Mouse (Mus musculus) hematopoietic multipotent progenitor cell, adult 10-12 weeks (in vitro differentiated cells): Measurements from ENCODE around the gene Ppfibp2. TPM values are rescaled to one million over a fixed set of nuclear protein-coding genes. Genes with fewer than 3 reads are reported as not detected.

Source experiments
- polyA plus RNA-seq: library from polyadenylated mRNA; stranded (reverse); fragments of >175 nt; gene quantifications from 2 replicates; pipeline ENCODE4 v1.2.3, GENCODE M21; 2012; ENCODE audit warnings: low replicate concordance

Ppfibp2 gene
- 1.5 and 5.7 TPM in 2 replicates for polyA plus RNA-seq

DNA sequence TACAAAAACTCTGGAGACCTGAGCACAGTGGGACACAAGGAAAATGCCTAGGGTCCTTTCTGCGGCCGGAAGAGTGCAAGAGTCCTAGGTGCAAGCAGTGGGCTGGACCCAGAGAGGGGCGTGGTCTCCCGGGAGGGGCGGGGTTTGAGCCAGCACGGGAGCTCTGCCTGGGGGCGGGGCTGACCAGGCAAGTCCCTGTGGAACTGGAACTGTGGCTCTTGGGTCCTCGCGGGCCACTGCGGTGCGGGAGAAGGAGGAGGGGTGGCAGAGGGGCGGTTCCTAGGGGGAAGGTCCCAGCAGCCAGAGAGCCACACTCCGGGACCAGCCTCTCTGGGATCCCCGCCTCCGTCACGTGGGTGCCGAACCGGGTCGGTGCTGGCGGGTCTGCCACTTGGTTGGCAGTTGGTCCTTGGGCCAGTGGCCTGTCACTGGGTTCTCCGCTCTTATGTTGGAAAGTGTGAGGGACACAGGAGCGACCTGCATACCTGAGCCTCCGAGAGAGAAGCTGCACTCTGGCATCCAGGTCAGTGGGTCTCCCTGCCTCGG, at the start of gene Ppfibp2:
Ppfibp2 (plus strand) TSS at position 351 of the 546 bp plus-strand sequence.

DNA sequence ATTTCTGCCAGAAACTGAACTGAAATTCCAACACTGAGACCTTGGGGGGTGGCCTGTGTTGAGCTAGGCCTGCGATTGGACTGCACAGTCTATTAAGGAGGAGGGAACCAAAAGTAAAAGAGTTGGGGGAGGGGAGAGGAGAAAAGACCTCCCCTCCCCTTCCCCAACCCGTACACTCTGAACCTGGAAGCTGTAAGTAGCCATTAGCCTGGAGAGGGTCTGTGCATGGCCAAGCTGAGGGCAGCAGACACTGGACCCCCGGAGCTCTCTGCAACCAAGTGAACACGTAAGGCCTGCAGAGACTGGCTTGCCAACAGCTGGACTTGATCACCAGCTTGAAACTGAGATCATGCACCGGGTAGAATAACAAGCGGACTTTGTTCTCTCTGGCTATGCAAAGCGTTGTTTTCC, 27.7 kb upstream of the Ppfibp2 start, which contains the start of gene Olfml1:
Olfml1 (plus strand) TSS at position 186 of the 411 bp plus-strand sequence.

DNA sequence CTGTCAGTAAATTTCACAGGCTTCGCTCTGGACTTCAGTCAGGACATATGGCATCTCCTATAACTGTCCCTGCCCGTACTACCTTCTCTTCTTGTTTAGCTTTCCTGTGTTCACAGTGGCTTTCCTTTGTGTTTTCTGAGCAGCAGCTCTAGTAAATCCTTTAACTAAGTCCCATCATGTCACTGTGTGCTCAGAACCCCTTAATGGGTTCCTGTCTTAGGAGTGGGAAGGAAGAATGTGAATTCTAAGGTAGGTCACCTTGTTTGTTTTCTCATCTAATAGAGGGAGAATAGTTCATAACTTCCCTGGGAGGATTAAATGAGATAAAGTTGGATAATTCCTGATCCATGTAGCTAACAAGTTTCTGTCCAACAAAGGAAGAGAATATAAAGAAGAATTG, 30.1 kb downstream of the Ppfibp2 start, which contains the start of gene 5330417H12Rik:
5330417H12Rik (minus strand) TSS at position 101 of the 400 bp plus-strand sequence.

DNA sequence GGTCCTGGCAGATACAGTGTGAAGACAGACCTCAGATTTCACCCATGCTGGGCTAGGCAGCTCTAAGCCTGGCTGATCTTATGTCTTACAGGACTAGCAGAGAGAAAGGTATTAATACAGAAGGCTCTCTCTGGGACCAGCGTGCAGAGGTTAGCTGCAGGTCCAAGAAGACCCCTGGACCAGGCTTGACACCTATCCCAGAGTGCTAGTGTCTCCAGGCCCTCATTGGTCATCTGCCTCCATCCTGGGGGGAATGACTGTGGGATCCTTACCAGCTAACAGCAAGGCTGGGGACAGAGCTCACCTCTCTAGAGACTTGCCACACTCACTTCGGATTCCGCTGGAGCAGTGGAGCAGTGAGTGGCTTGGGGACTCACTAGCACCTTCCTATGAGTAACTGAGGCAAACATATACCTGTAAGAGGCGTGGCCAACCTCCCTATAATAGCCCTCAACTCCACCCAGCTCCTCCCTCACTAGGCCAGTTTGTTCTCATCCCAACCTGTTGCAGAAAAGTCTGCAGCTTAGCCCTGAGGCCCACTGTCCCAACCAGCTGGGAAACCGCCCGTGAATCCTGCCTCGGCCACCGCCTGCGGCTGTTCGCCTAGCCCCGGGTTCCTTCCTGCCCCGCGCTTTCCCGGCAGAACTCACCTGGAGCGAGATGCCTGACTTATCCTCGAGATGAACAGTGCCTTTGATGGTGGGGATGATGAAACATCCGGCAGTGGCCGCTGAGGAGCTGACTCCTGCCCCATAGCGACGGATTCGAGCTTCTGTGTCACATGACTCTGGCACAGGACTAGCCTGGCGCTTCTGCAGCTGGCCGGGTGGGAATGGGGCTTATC, 162.5 kb downstream of the Ppfibp2 start, which contains the start of gene Cyb5r2:
Cyb5r2 (minus strand) TSS at position 725 of the 844 bp plus-strand sequence.

Other genes starting within 250 kb of the Ppfibp2 start
- not detected in 2 replicates for gene Syt9, start 224.5 kb upstream of the Ppfibp2 start, polyA plus RNA-seq
- gene Olfml1, start 27.8 kb upstream of the Ppfibp2 start, polyA plus RNA-seq = not detected in 2 replicates
- gene 5330417H12Rik, start 30.0 kb downstream of the Ppfibp2 start, polyA plus RNA-seq = not detected in 2 replicates
- 0.10 TPM in 1 of 2 replicates, not detected in the other for gene Cyb5r2, start 162.8 kb downstream of the Ppfibp2 start, polyA plus RNA-seq
- not detected in 2 replicates for gene Ovch2, start 206.0 kb downstream of the Ppfibp2 start, polyA plus RNA-seq
- not detected in 2 replicates for gene Olfr467, start 217.1 kb downstream of the Ppfibp2 start, polyA plus RNA-seq
- not detected in 2 replicates for gene Olfr469, start 230.3 kb downstream of the Ppfibp2 start, polyA plus RNA-seq